Mouse (Mus musculus) lung, adult 2 months (tissue): ENCODE measurements around the gene Ldb3.

Experiments used
- CTCF ChIP-seq: fragments of 200-500 bp; IDR thresholded peaks from 2 replicates; pipeline ENCODE4 v1.5.1; 2011; ENCODE audit warnings: mild to moderate bottlenecking, low read length, control low read depth; ENCODE audit not compliant: insufficient read depth
- POLR2A ChIP-seq: fragments of 200-500 bp; IDR thresholded peaks from 2 replicates; pipeline ENCODE4 v1.6.1; 2011; ENCODE audit warnings: low read depth, mild to moderate bottlenecking, control low read depth, low read length, borderline replicate concordance; ENCODE audit errors: extremely low read depth

- TF ChIP-seq CTCF (no peak), POLR2A (no peak)
These were observed 15.1 kb downstream of the Ldb3 start for GRCm38 (mm10) chr14:34573348-34573913.
